Mouse (Mus musculus) layer of hippocampus, adult 18-20 months (tissue): ENCODE measurements around the gene Ccdc24. TPM values are rescaled to one million over a fixed set of nuclear protein-coding genes. Genes with fewer than 3 reads are reported as not detected.
A peak's percentile ranks its signal among the peaks of the same experiment; 100 is the strongest.

ENCODE experiments used
- DNase-seq, 2 experiments: peaks; one replicate each; pipeline ENCODE4 v3.0.0; 2022; ENCODE audit warnings: low spot score in 2 of 2
- total RNA-seq, 2 experiments: library from RNA; stranded (reverse); gene quantifications; 2 replicates each; pipeline ENCODE4 v1.2.3; 2021

The Ccdc24 gene
- total RNA-seq, 2 experiments from 2014 or later, result 0.28 to 0.72 TPM

GRCm38 (mm10) chr4:117830801-117831200 lies 41.6 kb downstream of the Ccdc24 start:
- DNase-seq, result no peak

DNA sequence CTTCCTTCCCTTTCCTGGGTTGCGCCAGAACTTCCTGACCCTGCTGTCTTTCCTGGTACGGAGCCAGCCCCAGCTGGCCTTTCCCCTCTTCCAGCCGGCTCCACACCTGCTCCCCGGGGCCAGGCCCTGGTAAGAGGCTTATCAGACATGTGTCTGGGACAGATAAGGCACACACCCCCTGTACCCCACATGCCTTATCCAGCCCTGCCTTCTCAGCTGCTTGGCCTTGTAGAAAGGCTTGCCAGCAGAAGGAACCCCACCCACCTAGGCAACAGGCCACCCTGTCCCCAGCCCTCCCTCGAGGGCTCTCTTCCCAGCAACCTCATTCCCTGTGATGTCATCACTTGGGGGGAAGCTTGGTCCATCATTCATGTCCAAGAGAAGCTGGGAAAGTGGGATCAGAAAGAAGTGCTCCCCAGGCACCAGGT lies 42.2 kb downstream of the Ccdc24 start:
- DNase-seq, result no peak

- peak in 1 of 2 experiments; percentile 69 for DNase-seq
Observed at GRCm38 (mm10) chr4:117829260-117830123, 42.9 kb downstream of the Ccdc24 start.

DNA sequence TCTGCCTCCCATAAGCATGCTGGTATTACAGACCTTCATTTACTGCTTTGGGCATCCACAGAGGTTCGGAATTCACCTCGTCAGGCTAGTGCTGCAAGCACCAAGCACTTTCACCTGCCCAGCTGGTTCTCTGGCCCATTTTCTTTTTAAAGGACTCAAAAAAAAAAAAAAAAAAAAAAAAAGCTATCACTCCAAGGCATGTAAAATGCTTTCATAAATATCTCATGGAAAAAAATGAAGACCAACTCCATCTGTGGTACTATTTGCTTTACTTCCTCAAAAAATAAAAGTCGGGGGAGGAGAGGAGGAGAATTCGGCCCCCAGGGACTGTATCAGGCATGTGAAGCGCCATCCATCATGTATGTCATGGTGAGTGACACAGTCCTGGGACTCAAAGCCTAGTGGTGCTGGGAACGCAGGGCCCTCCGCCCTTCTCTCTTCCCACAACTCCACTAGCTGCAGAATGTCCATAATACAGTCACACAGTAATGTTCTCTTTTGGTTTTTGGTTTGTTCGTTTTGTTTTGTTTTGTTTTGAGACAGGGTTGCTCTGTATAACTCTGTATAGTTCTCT lies 43.7 kb downstream of the Ccdc24 start:
- DNase-seq, result no peak

- DNase-seq, result no peak
Observed at GRCm38 (mm10) chr4:117818032-117818431, 54.3 kb downstream of the Ccdc24 start.

DNA sequence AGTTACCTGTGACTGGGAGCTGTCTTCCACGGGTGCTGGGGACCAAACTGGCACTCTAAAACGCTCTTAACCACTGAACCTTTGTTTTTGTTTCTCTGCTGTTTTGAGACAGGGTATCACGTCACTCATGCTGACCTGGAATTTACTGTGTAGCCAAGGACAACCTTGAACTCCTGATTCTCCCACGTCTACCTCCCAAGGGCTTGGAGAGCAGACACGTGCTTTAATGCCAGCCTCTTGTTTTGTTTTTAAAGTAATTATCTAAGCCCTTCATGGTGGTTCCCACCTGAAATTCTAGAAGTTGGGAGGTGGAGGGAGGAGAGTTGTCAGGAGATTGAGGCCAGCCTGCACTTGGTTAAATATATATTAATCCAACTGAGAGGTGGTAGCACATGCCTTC lies 55.6 kb downstream of the Ccdc24 start:
- DNase-seq, result no peak

Other genes starting within 250 kb of the Ccdc24 start
- 10 to 100 TPM; 37.5 to 38.2 TPM for gene Dmap1, start 190.3 kb downstream of the Ccdc24 start, total RNA-seq
- not detected for gene Gm12845, start 148.1 kb downstream of the Ccdc24 start, total RNA-seq
- not detected for gene Klf17, start 106.9 kb downstream of the Ccdc24 start, total RNA-seq
- 10 to 100 TPM; 35.3 to 37.4 TPM for gene Slc6a9, start 38.1 kb downstream of the Ccdc24 start, total RNA-seq
- gene B4galt2, start 10.9 kb upstream of the Ccdc24 start, total RNA-seq, result 10 to 100 TPM; 60.4 to 65.2 TPM
- gene Atp6v0b, start 14.8 kb upstream of the Ccdc24 start, total RNA-seq, result 100 to 1,000 TPM; 398 to 399 TPM
- 10 to 100 TPM; 11.2 TPM for gene Dph2, start 19.5 kb upstream of the Ccdc24 start, total RNA-seq
- gene Ipo13, start 42.4 kb upstream of the Ccdc24 start, total RNA-seq, result 100 to 1,000 TPM; 135 to 143 TPM
- gene Artn, start 57.2 kb upstream of the Ccdc24 start, total RNA-seq, result 1 to 10 TPM; 1.4 to 1.7 TPM